Mouse (Mus musculus) liver, adult 2 months (tissue): ENCODE measurements at regions not wholly inside any gene's neighbourhood (a gene's known extent, or its start where the extent isn't known, plus 50 kb on each side); places are given as distances from the start of the nearest gene placed in this dataset.

Experiments used
- DNase-seq: peaks from one replicate; pipeline ENCODE4 v3.0.0-alpha.2; 2011; ENCODE audit warnings: low read depth, low spot score; ENCODE audit errors: extremely low read depth
- H3K27ac ChIP-seq: fragments of 200-500 bp; replicated peaks from 2 replicates; pipeline ENCODE4 v1.5.1; 2012; ENCODE audit warnings: low read depth, mild to moderate bottlenecking, control low read depth, inconsistent platforms, low read length; ENCODE audit not compliant: insufficient read depth
- H3K27me3 ChIP-seq: fragments of 200-500 bp; 2 replicates; pipeline ENCODE4 v1.6.1; 2012; ENCODE audit warnings: mild to moderate bottlenecking, moderate library complexity, low read length, inconsistent platforms; ENCODE audit not compliant: control insufficient read depth, insufficient read depth
- H3K36me3 ChIP-seq: fragments of 200-500 bp; 2 replicates; pipeline ENCODE4 v1.6.1; 2012; ENCODE audit warnings: low read length, inconsistent platforms; ENCODE audit not compliant: control insufficient read depth, insufficient read depth
- H3K4me1 ChIP-seq: fragments of 200-500 bp; 2 replicates; pipeline ENCODE4 v1.6.1; 2011; ENCODE audit warnings: low read length; ENCODE audit not compliant: control insufficient read depth, insufficient read depth
- H3K4me3 ChIP-seq: fragments of 200-500 bp; 2 replicates; pipeline ENCODE4 v1.5.1; 2011; ENCODE audit warnings: low read depth, mild to moderate bottlenecking, control low read depth, low read length, moderate library complexity; ENCODE audit not compliant: insufficient read depth
- H3K79me2 ChIP-seq: fragments of 200-500 bp; 2 replicates; pipeline ENCODE4 v1.6.1; 2012; ENCODE audit warnings: inconsistent platforms, mild to moderate bottlenecking, low read length, moderate library complexity; ENCODE audit not compliant: control insufficient read depth, insufficient read depth
- H3K9ac ChIP-seq: fragments of 200-500 bp; 2 replicates; pipeline ENCODE4 v1.6.1; 2012; ENCODE audit warnings: low read depth, mild to moderate bottlenecking, control low read depth, inconsistent platforms, low read length
- CTCF ChIP-seq: fragments of 200-500 bp; IDR thresholded peaks from 2 replicates; pipeline ENCODE4 v1.5.1; 2011; ENCODE audit warnings: low read depth, low read length, control low read depth
- POLR2A ChIP-seq: fragments of 200-500 bp; IDR thresholded peaks from 2 replicates; pipeline ENCODE4 v1.6.1; 2011; ENCODE audit warnings: low read length, control low read depth; ENCODE audit not compliant: insufficient read depth; ENCODE audit errors: extremely low read depth
- WGBS: fragments of 180-500 bp; shearing (Covaris S2); methylation state at CpG from one replicate; pipeline ENCODE4 v1.1.7; 2018; 5-methylcytosine and 5-hydroxymethylcytosine counted together

DNA sequence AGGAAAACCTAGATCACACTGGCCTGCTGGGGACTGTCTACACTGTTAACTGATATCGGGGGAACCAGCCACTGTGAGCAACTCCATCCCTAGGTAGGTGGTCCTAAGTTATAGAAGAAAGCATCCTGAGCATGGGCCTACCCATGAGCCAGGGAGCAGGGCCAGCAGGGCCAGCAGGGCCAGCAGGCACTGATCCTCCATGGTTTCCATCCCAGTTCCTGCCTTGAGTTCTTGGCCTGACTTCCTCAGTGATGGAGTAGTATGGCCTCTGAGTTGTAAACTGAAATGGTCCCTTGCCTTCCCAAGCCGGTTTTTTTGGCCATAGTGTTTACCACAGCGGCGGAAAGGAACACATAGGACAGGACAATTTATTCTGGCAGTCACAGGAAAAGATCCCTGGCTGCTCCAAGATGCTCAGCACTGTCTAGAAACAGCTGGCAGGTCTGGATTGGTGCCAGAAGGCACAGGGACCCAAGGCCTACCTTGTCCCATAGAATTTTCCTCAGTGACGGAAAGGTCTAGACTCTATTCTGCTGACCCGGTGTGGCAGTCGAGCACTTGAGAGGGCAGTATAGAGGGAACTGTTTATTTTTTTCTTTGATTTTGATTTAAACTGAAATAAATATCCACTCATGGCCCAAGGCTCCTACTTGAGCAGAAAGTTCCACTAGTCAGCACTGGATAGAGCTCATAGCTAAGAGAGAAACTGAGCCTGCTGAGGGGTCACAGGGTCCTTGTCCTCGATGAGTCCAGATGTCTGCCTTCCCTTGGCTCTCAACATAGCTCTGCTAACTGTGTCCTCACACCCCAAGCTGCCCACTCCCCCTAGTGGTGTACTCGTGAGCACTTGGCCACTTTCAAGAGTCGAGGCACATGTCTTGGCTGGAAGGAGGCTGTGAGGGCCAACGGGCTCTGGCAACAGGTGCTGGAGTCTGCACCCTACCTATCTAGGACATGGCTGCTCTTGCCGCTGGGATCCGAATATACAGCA, 50.4 kb upstream of the Disp3 start:
- WGBS: 70% methylated on average over 13 of the region's 13 CpGs
- DNase-seq: no peak

More for the DNA sequence above, 50.4 kb upstream of the Disp3 start:
- Histone ChIP-seq H3K36me3 (no peaks in the 10 kb centered on the region), H3K79me2 (no peaks in the 10 kb centered on the region), H3K9ac (no peak overlapping the region), H3K27ac (no peak overlapping the region), H3K27me3 (no peaks in the 10 kb centered on the region), H3K4me1 (no peaks in the 10 kb centered on the region), H3K4me3 (no peak overlapping the region)
- no peak for TF ChIP-seq POLR2A
- TF ChIP-seq CTCF: no peak
